Mouse (Mus musculus) heart, adult 2 months (tissue): ENCODE data around the gene Arhgap28.

Experiments
- CTCF ChIP-seq: fragments of 200-600 bp; IDR thresholded peaks from 2 replicates; pipeline ENCODE4 v1.8.1; 2022; ENCODE audit warnings: antibody characterized with exemption, mild to moderate bottlenecking, moderate library complexity
- EP300 ChIP-seq: fragments of 200-500 bp; IDR thresholded peaks from 2 replicates; pipeline ENCODE4 v1.6.1; 2011; ENCODE audit warnings: low read depth, low read length, control low read depth; ENCODE audit not compliant: insufficient read depth
- POLR2A ChIP-seq: fragments of 200-500 bp; IDR thresholded peaks from 2 replicates; pipeline ENCODE4 v1.6.1; 2011; ENCODE audit warnings: mild to moderate bottlenecking, low read depth, low read length, control low read depth; ENCODE audit not compliant: insufficient read depth

DNA sequence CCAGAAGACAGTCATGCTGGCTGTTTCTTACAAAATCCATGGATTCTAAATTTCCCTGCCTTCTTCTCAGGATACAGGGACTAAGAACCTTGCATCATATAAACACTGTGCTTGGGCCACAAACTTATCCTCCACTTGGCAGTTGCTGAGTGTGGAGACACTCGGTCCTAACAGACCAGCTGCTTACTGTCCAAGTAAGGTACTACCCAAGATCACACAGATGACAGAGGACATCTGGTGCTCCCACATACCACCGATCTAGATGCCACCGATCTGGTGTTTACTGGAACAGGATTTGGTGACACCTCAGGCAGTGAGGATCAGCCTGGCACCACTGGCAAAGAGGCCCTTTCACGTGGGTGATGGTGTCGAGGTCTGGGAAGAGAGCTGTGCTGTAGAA is 7.7 kb upstream of the Arhgap28 start:
- TF ChIP-seq CTCF: no peak
- no peak for TF ChIP-seq POLR2A
- TF ChIP-seq EP300: no peak
